Mouse (Mus musculus): ENCODE measurements around the gene Tmem202. TPM values are rescaled to one million over a fixed set of nuclear protein-coding genes. Genes with fewer than 3 reads are reported as not detected.

Gene Tmem202
- total RNA-seq, 2 experiments from 2014 or later: 0.42 to 0.43 TPM

DNA sequence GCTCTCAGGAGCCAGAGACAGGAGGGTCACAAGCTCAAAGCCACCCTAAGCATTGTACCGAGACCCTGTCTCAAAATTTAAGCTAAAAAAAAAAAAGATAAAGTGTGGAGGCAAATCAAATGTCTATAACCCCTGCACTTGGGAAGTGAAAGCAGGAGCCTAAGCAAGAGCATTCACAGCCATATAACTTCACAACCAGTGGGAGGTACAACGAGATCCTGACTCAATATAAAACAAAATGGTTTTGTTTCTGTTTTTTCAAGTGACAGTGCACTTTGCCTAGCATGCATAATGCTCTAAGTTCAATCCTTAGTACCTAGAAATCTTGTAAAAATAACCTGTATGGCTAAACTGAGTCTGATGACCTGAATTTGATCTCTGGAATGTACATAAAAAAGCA lies 63.0 kb downstream of the Tmem202 start:
- DNase-seq: no peak
- intact Hi-C loops (cut with DNase I; ENCODE audit: low total_unique reads): no loop called here

DNA sequence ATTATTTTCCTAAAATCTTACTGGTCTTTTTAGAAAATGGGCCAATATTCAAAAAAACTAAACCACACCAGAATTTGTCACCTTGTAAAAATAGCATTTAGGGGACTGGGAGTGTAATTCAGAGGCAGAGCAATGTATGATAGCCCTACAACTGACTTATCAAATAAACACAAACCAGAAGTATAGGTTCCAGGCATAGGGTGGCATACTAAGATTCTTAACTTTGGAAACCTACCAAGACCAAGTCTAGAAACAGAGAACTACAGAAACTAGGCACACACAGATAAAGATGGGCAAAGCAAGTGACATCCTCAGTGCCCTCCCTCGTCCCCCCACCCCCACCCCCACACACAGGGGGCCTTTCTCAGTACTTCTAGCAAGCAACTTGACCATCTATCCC lies 64.8 kb downstream of the Tmem202 start:
- intact Hi-C loops (cut with DNase I; ENCODE audit: low total_unique reads): no loop called here
- DNase-seq: no peak

DNA sequence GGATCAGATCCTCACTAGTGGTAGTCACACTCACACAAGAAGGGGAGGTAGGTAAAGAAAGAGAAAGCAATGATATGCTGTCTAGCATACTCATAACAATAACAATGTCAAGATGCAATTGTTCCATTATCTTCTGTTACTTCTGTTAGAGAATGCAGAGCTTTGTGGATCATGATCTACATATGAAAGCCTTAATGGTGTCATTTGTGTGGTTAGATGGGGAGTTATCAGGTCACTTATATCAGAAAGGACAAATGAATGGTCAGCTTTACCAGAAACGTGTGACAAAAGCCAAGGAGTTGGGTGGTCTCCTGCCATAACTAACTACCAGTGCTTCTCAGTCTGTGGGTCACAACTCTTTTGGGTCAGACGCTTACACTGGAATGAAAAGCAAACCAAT lies 66.5 kb downstream of the Tmem202 start:
- no peak for DNase-seq
- intact Hi-C loops (cut with DNase I; ENCODE audit: low total_unique reads): no loop called here

DNA sequence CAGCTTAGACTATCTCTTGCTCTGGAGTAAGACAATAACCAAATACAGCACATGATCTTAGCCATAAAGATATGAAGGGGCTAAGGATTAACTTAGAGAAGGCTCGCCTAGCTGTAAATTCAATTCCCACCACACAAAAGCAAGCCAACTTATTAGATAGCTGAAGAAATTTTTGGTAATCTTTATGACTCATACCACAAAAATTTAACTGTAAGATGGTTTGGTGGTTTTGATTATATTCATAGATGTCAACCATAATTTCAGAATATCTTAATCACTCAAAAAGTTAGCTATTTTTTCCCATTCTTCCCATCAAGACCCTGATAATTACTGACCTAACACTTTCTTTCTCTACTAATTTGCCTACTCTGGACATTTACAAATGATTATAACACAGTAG lies 70.2 kb downstream of the Tmem202 start:
- no peak for DNase-seq
- intact Hi-C loops (cut with DNase I; ENCODE audit: low total_unique reads): no loop called here

Other genes starting within 250 kb of the Tmem202 start
- gene Adpgk, start 248.3 kb downstream of the Tmem202 start, total RNA-seq (2021): 10 to 100 TPM; 11.4 to 12.8 TPM
- gene Bbs4, start 186.3 kb downstream of the Tmem202 start, total RNA-seq (2021): 1 to 10 TPM; 3.0 to 3.6 TPM
- 10 to 100 TPM; 77.7 to 82.2 TPM for gene Arih1, start 53.2 kb downstream of the Tmem202 start, total RNA-seq (2021)
- gene Hexa, start 307 bp downstream of the Tmem202 start, total RNA-seq (2021): 10 to 100 TPM; 21.2 to 22.4 TPM
- gene Celf6, start 38.1 kb upstream of the Tmem202 start, total RNA-seq (2021): not detected
- gene Parp6, start 77.4 kb upstream of the Tmem202 start, total RNA-seq (2021): 10 to 100 TPM; 12.3 to 13.8 TPM
- gene Pkm, start 116.5 kb upstream of the Tmem202 start, total RNA-seq (2021): 1,000 to 10,000 TPM; 2,510 to 2,651 TPM
- gene Gramd2, start 140.3 kb upstream of the Tmem202 start, total RNA-seq (2021): under 1 TPM; 0.09 to 0.18 TPM
- gene Senp8, start 210.9 kb upstream of the Tmem202 start, total RNA-seq (2021): 10 to 100 TPM in 1 of 2 experiments, 1 to 10 TPM in 1; 6.0 to 10.3 TPM
- gene Myo9a, start 211.0 kb upstream of the Tmem202 start, total RNA-seq (2021): 10 to 100 TPM in 1 of 2 experiments, 1 to 10 TPM in 1; 9.7 to 14.5 TPM